Mouse (Mus musculus) cerebellum, adult 2 months (tissue): ENCODE measurements around the gene Sytl1.

Experiments used
- CTCF ChIP-seq: fragments of 200-500 bp; IDR thresholded peaks from 2 replicates; pipeline ENCODE4 v1.5.1; 2011; ENCODE audit warnings: low read depth, mild to moderate bottlenecking, control low read depth, low read length, moderate library complexity, borderline replicate concordance; ENCODE audit not compliant: insufficient read depth
- POLR2A ChIP-seq: fragments of 200-500 bp; IDR thresholded peaks from 2 replicates; pipeline ENCODE4 v1.6.1; 2011; ENCODE audit warnings: low read length, control low read depth, borderline replicate concordance; ENCODE audit not compliant: insufficient read depth

GRCm38 (mm10) chr4:133213661-133214060 lies 49.3 kb downstream of the Sytl1 start:
- TF ChIP-seq CTCF = no peak
- TF ChIP-seq POLR2A = no peak
